Mouse (Mus musculus) heart, postnatal 36 days (tissue): ENCODE measurements at regions not wholly inside any gene's neighbourhood (a gene's known extent, or its start where the extent isn't known, plus 50 kb on each side); places are given as distances from the start of the nearest gene placed in this dataset.
A peak's percentile ranks its signal among the peaks of the same experiment; 100 is the strongest.

Experiments
- DNase-seq, 2 experiments: peaks; one replicate each; pipeline ENCODE4 v3.0.0; 2021 to 2022
- intact Hi-C: fragments of 180-260 bp; cut with DNase I; formaldehyde crosslinking; loops from one replicate; pipeline ENCODE4 v1.15.1; 2025

GRCm38 (mm10) chr4:94173096-94173495, 383.2 kb upstream of the Gm10306 start:
- no peak for DNase-seq

GRCm38 (mm10) chr4:94186997-94187396, 369.3 kb upstream of the Gm10306 start:
- intact Hi-C loops, result no loop called here

More at GRCm38 (mm10) chr4:94173096-94173495, 383.2 kb upstream of the Gm10306 start:
- intact Hi-C loops, result no loop called here

GRCm38 (mm10) chr4:94188354-94188753, 368.0 kb upstream of the Gm10306 start:
- no peak for DNase-seq
- intact Hi-C loops, result no loop called here

More at GRCm38 (mm10) chr4:94186997-94187396, 369.3 kb upstream of the Gm10306 start:
- DNase-seq, result no peak

- DNase-seq, result peak; percentile 13 to 45
- intact Hi-C loops, result no loop called here
Measured at GRCm38 (mm10) chr4:94188888-94189287, 367.5 kb upstream of the Gm10306 start.

- intact Hi-C loops, result no loop called here
- no peak for DNase-seq
Measured at GRCm38 (mm10) chr4:94190940-94191339, 365.4 kb upstream of the Gm10306 start.

GRCm38 (mm10) chr4:94216265-94216664, 340.1 kb upstream of the Gm10306 start:
- intact Hi-C loops, result no loop called here
- no peak for DNase-seq

GRCm38 (mm10) chr4:94235650-94236206, 320.6 kb upstream of the Gm10306 start:
- intact Hi-C loops, result loop anchor here (2.0 kb wide), 1 partner anchor 25 kb away; no protein-coding TSS in a partner anchor
- DNase-seq, result no peak

- intact Hi-C loops, result no loop called here
- no peak for DNase-seq
Measured at GRCm38 (mm10) chr4:94256026-94256425, 300.3 kb upstream of the Gm10306 start.

- intact Hi-C loops, result loop anchor here (2.0 kb wide), 1 partner anchor 26 kb away; no protein-coding TSS in a partner anchor
- no peak for DNase-seq
Measured at GRCm38 (mm10) chr4:94261136-94261535, 295.2 kb upstream of the Gm10306 start.

- DNase-seq, result no peak
- intact Hi-C loops, result no loop called here
Measured at GRCm38 (mm10) chr4:94281732-94282131, 274.6 kb upstream of the Gm10306 start.

GRCm38 (mm10) chr4:94292150-94292549, 264.2 kb upstream of the Gm10306 start:
- DNase-seq, result no peak

GRCm38 (mm10) chr4:94317298-94317697, 239.0 kb upstream of the Gm10306 start:
- intact Hi-C loops, result no loop called here

More at GRCm38 (mm10) chr4:94292150-94292549, 264.2 kb upstream of the Gm10306 start:
- intact Hi-C loops, result no loop called here

GRCm38 (mm10) chr4:94326759-94327158, 229.6 kb upstream of the Gm10306 start:
- intact Hi-C loops, result no loop called here
- no peak for DNase-seq

More at GRCm38 (mm10) chr4:94317298-94317697, 239.0 kb upstream of the Gm10306 start:
- DNase-seq, result no peak

GRCm38 (mm10) chr4:94343331-94343730, 213.0 kb upstream of the Gm10306 start:
- intact Hi-C loops, result no loop called here
- DNase-seq, result no peak

- intact Hi-C loops, result no loop called here
Measured at GRCm38 (mm10) chr4:94349273-94349672, 207.1 kb upstream of the Gm10306 start.

GRCm38 (mm10) chr4:94356982-94357381, 199.4 kb upstream of the Gm10306 start:
- DNase-seq, result no peak
- intact Hi-C loops, result no loop called here

More at GRCm38 (mm10) chr4:94349273-94349672, 207.1 kb upstream of the Gm10306 start:
- no peak for DNase-seq

GRCm38 (mm10) chr4:94360810-94361527, 195.4 kb upstream of the Gm10306 start:
- DNase-seq, result no peak
- intact Hi-C loops, result no loop called here

- DNase-seq, result no peak
- intact Hi-C loops, result no loop called here
Measured at GRCm38 (mm10) chr4:94361528-94362217, 194.7 kb upstream of the Gm10306 start.

GRCm38 (mm10) chr4:94365375-94365774, 191.0 kb upstream of the Gm10306 start:
- no peak for DNase-seq
- intact Hi-C loops, result no loop called here

- DNase-seq, result no peak
- intact Hi-C loops, result no loop called here
Measured at GRCm38 (mm10) chr4:94367174-94367573, 189.2 kb upstream of the Gm10306 start.

- intact Hi-C loops, result no loop called here
- no peak for DNase-seq
Measured at GRCm38 (mm10) chr4:94370981-94371380, 185.4 kb upstream of the Gm10306 start.
